Mouse (Mus musculus) layer of hippocampus, adult 9-10 months (tissue): ENCODE data around the gene Tead2.

Source experiments
- DNase-seq: peaks from one replicate; pipeline ENCODE4 v3.0.0; 2022; ENCODE audit warnings: low spot score

The Tead2 gene

GRCm38 (mm10) chr7:45191803-45192363 is 23.7 kb upstream of the Tead2 start:
- DNase-seq, result no peak

GRCm38 (mm10) chr7:45192585-45193310 is 22.8 kb upstream of the Tead2 start:
- no peak for DNase-seq

GRCm38 (mm10) chr7:45193406-45193805 is 22.1 kb upstream of the Tead2 start:
- DNase-seq, result no peak

DNA sequence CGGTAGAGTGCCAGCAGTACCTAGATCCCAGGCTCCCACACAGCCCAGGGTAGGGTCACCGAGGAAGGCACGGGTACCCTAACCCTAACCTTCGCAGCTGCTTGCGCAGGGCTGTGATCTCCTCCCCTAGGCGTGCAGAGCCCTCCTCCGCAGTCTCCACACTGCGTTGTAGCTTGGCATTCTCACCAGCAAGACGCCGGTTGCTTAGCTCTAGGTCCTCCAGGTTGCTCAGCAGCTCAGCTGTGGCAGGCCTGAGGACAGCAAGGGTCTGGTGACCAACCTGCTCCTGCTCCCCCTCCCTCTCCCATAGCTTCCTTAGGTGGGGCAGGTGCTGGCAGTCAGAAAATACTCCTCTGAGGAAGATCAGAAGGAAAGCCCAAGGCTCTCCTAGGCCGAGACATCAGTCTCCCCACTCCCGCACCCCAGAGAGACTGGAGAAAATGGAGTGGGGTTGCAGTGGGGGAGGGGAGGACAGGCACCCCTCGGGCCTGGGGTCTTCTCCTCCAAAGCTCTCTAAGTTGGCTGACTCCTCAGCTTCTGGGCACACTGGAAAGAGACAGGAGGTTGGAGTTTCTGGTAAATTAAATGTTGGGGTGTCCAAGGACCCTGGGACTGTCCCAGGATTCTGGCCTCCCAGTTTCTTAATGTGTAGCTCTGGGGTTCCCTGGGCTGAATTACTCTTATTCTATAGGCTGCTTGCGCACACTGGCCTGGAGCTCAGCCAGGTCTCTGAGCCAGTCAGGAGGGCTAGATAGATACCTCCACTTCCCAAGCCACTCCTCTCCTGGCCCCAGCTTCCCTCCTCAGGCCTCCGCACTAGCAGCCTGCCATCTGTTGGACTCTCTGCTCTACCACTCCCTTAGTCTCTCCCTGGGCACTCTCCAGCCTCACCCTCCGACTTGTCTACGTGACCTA is 21.4 kb upstream of the Tead2 start:
- no peak for DNase-seq

- no peak for DNase-seq
Observed at GRCm38 (mm10) chr7:45195341-45196175, 20.0 kb upstream of the Tead2 start.

DNA sequence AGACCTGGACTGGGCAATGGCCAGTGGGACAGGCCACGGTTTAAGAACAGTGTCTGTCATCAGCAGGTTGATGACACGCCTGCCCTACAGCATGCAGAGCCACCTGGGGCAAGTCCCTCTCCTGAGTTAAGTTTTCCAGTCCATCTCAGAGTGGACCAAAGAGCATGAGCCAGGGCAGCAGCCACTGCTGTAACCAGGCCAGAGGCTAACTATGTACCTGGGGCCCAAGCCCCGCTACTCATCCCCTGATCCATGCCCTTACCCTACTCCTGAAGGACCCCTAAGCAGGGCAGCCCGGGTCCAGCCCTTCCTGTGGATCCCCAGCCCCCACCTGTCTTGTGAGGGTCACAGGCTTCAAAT is 19.4 kb upstream of the Tead2 start:
- DNase-seq, result no peak

- no peak for DNase-seq
Observed at GRCm38 (mm10) chr7:45196994-45197393, 18.6 kb upstream of the Tead2 start.

GRCm38 (mm10) chr7:45198435-45198834 is 17.1 kb upstream of the Tead2 start:
- DNase-seq, result peak; percentile 47

DNA sequence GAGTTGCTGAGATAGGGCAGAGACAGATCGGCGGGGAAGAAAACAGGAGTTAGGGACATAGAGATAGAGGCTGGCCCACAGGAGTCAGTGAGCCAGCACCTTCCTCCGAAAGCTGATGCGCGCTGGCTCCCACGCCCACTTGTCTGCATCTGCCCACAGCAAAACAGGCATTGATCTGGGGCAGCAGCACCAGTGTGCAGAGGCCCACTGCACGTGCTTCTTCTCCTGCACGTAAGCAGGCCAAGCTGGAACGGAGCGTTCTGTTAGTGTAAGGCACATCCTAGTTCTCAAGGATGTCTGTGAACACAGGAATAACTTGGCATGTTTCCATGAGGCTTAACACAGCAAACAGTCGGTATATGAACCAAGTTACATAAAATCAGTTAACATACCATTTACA is 16.6 kb upstream of the Tead2 start:
- no peak for DNase-seq

DNA sequence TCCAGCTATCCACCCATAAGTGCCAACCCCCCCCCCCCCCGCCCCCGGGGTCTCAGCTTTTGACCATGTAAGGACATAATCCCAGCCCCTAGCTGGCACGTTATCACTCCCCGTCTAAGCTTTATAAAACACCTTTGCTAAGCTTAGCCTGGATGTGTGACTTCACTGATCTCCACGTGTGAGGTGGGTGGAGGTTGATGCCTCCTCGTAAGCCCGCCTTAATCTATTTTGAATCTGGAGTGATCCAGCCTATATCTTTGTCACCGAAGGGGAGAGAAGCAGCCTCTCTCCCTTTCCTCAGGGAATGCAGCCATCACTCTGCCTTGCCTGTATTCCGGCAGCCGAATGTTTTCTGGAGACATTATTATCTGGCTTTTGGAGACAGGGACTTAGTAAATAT is 12.9 kb upstream of the Tead2 start:
- no peak for DNase-seq

GRCm38 (mm10) chr7:45204380-45205143 is 11.0 kb upstream of the Tead2 start, which contains the start of gene Ccdc155:
Gene Ccdc155, minus strand, starts transcription at chr7:45204892.
- DNase-seq, result peak; percentile 79

DNA sequence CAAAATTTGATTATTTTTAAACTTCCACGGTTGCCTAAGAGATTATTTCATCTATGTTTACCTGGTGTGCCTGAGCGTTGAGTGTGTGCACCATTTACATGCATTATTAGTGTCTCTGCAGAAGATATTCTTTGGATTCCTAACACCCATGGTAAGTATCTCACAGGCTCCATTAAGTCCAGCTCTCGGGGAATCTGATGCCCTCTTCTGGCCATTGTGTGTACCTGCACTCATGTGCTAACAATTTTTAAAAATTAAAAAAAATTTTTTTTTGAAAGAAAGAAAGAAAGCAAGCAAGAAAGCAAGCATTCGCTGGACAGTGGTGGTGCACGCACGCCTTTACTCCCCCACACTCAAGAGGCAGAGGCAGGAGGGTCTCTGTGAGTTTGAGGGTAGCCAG is 7.3 kb upstream of the Tead2 start:
- no peak for DNase-seq

DNA sequence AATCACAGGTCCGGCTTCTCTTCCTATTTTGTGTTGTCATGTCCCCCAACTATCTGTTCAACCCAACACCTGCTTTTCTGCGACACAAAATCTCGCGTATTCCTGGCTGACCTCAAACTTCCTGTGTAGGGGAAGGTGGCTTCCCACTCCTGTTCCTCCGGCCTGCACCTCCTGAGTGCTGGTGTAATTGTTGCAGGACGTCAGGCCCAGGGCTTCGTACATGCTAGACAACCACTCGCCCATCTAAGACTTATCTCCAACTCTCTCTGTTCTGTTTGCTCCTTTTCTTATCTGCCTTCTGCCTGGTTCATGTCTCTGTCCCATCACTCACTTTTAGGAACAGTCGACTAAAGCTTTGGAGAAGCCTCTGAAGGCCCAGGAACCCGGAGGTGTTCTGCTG is 4.5 kb upstream of the Tead2 start:
- no peak for DNase-seq

GRCm38 (mm10) chr7:45211851-45212251 is 3.7 kb upstream of the Tead2 start, which contains the start of gene Dkkl1:
Gene Dkkl1, minus strand, starts transcription at chr7:45212147.
- DNase-seq, result no peak

DNA sequence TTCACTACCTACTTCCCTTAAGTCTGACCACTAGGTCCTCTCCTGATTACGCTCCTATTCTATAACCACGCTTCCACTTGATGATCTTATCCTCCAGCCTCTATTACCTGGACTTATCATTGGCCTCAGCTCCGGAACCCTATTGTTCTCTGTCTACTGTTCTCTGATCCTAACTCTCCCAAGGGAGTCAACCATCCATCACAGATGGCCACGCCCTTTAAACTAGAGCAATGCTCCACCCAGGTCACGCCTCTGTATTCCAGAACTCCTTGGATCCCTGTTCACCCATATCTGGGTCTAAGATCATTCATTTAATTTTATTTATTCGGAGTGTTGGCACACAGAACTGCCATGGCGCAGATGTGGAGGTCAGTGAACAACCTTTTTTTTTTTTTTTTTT is 3.2 kb upstream of the Tead2 start:
- DNase-seq, result no peak

DNA sequence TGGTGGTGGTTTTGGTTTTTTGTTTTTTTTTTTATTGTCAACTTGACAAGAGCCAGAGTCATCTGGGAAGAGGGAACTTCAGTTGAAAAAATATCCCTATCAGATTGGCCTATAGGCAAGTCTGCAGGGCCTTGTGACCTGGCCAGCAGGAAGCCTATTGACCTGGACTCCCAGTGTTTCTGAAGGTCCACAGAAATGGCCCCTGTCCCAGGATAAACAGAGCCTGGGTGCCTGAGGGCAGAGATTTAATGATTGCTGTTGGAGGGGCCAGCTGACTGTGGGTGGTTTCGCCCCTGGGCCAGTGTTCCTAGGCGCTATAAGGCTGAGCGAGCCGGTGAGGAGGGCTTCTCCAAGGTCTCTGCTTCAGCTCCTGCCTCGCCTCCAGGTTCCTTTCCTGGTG is 1.8 kb upstream of the Tead2 start:
- DNase-seq, result no peak

DNA sequence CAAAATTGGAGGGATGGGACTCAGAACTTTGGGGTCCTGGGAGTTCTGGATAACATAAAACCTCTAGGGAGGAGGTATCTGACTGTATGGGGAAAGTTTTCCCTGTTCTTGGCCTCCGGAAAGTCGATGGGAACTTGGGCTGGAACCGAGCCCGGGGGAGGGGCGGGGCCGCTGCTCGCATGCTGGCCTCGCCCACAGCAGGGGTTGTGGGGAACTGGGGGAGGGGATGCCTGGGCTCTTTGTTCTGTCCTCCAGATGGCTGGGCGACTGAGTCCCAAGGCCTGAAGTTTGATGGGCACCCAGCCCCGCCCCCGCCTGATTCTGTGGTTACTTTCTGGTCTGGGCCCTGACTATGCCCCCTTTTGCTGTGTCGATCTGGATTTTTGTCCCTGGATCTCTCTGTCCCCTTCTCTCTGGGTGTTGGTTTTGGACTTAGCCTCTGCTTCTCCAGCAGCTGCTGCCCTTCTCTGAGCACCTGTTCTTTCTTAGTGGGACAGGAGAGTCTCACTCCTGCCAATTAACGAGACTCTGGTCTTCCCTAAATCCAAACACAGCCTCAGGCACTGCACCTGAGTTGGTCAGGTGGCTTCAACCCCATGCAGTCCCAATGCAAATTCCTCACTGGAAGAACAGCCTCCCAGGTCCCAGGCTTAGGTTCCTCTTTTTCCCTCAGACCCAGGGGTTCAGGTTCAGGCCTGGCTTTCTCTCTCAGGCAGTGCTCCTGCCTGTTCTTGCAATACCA is 1.1 kb downstream of the Tead2 start:
- DNase-seq, result no peak

DNA sequence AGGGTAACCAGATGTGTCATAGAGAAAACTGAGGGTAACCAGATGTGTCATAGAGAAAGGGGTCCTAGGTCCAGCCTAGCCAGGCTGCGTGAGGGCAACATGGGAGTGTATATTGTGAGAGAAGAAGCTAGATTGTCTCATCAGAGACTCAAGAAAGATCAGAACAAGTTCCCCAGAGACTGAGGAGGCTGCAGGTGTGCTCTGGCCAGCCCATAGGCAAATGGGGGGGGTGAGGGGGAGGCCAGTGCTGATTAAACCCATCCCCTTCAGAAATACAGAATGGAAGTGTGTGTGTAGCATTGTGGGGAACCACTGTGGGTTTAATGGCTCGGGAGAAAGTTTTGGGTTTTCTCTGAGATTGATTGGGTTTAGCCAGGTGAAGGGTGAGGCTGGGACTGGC is 6.1 kb downstream of the Tead2 start:
- no peak for DNase-seq

DNA sequence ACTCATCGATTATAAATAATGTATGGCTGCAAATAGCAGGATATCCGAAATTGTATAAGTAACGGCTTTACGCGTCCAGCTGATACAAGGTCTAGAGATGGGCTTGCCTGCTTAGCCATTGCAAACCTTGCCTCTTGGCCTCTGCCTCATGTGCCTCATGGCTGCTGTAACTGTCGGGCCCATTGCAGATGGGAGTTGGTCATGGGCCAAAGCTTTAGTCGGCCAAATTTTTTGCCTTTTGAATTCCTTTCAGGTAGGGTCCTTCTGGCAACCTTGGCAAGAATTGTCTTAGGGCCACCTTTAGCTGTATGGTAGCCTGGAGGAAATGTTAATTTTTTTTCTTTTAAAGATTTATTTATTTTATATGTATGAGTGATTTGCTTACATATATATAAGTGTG is 9.3 kb downstream of the Tead2 start:
- no peak for DNase-seq

- no peak for DNase-seq
Observed at GRCm38 (mm10) chr7:45226421-45226820, 10.9 kb downstream of the Tead2 start.

DNA sequence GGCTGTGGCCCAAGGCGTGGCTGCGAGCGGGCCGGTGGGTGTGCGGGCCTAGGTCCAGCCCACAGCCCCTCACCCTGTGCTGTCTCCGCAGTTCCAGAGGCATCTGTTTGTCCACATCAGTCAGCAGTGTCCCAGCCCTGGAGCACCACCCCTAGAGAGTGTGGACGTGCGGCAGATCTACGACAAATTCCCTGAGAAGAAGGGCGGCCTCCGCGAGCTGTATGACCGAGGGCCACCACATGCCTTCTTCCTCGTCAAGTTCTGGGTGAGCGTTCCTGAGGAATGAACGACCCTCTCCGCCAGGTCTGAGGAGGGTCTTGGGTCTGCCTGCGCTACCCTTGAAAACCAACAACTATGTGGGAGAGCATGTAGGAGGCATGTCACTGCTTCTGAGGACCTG is 13.0 kb downstream of the Tead2 start:
- no peak for DNase-seq
